Comparison of ENCODE assay signal across 21 mouse cellular contexts in genomic region chr3:69531511-69531910, GRCm38 (mm10).
DNase-seq lines count a peak whose midpoint lies in the region; ATAC-seq and TF ChIP-seq lines count a peak whose summit lies in the region.
"Had no signal": no experiment of that assay in that cellular context is flagged by ENCODE, and none has a peak within 500 bp of the region (broad histone marks: within the 10 kb centered on the region; RNA-seq: fewer than 3 reads in every experiment).

No protein-coding gene starts in this region.

- no peak for TF ChIP-seq CTCF in midbrain, postnatal 0 days (IDR thresholded peaks at IDR 0.05)
- no peak for TF ChIP-seq CTCF in brain, embryonic 14.5 days (IDR thresholded peaks at IDR 0.05; ENCODE audit: borderline replicate concordance, extremely low read depth, insufficient read depth, insufficient read length)

- H3K9me3 ChIP-seq in heart, embryonic 10.5 days, result no peaks in the 10 kb centered on the region
- no peaks in the 10 kb centered on the region for H3K9me3 ChIP-seq in midbrain, postnatal 0 days (ENCODE audit: low read length)
- H3K9me3 ChIP-seq in midbrain, embryonic 15.5 days, result no peaks in the 10 kb centered on the region
- H3K9me3 ChIP-seq: embryonic facial prominence, embryonic 15.5 days; heart, embryonic 13.5 days; hindbrain, embryonic 13.5 days had no signal

- no peak for TF ChIP-seq POLR2A in brain, embryonic 14.5 days (IDR thresholded peaks at IDR 0.05; ENCODE audit: borderline replicate concordance, extremely low read depth, insufficient read depth, insufficient read length, poor library complexity, severe bottlenecking)

- H3K27me3 ChIP-seq in heart, embryonic 10.5 days (ENCODE audit: insufficient read depth, poor library complexity, severe bottlenecking), result no peaks in the 10 kb centered on the region
- no peaks in the 10 kb centered on the region for H3K27me3 ChIP-seq in midbrain, postnatal 0 days (ENCODE audit: insufficient read depth, low read length)
- no peaks in the 10 kb centered on the region for H3K27me3 ChIP-seq in midbrain, embryonic 15.5 days (replicated peaks)
- H3K27me3 ChIP-seq: embryonic facial prominence, embryonic 15.5 days; heart, embryonic 13.5 days had no signal

- no peak for ATAC-seq in midbrain, postnatal 0 days (ENCODE audit: low FRiP score)
- ATAC-seq in midbrain, embryonic 15.5 days (replicated peaks), result no peak
- ATAC-seq: inflammation-experienced regulatory T-cells, adult 6 months; intestine, postnatal 0 days had no signal

- DNase-seq in cerebellum, postnatal 10 days, result peak; percentile 40 to 41
- DNase-seq in cerebellum, adult 9-10 months, result no peak
- peak; percentile 63 for DNase-seq in heart, embryonic 10.5 days (ENCODE audit: low spot score)
- no peak for DNase-seq in heart, postnatal 10 days
- peak; percentile 66 for DNase-seq in midbrain, postnatal 0 days (ENCODE audit: low spot score)
- DNase-seq in brain, embryonic 14.5 days (ENCODE audit: low read depth), result peak; percentile 78
- DNase-seq: adrenal gland, adult 2 months; adrenal gland, postnatal 25 days; cerebellum, adult 11-12 months; cerebellum, postnatal 36 days; gastrocnemius, adult 2 months; gastrocnemius, postnatal 25 days; heart, postnatal 4 days; kidney, adult 9 months had no signal

- 70% methylated on average over 9 of the region's 9 CpGs for whole genome bisulfite sequencing in heart, embryonic 10.5 days
- WGBS in midbrain, postnatal 0 days, result 76% methylated on average over 9 of the region's 9 CpGs
- 70% methylated on average over 9 of the region's 9 CpGs for WGBS in midbrain, embryonic 15.5 days

- H3K36me3 ChIP-seq in heart, embryonic 10.5 days, result no peaks in the 10 kb centered on the region
- H3K36me3 ChIP-seq in midbrain, postnatal 0 days (ENCODE audit: insufficient read depth, low read length), result no peaks in the 10 kb centered on the region
- H3K36me3 ChIP-seq in midbrain, embryonic 15.5 days (replicated peaks), result no peaks in the 10 kb centered on the region
- H3K36me3 ChIP-seq: embryonic facial prominence, embryonic 15.5 days; heart, embryonic 13.5 days; hindbrain, embryonic 13.5 days had no signal

- no peak overlapping the region for H3K27ac ChIP-seq in heart, embryonic 10.5 days
- no peak overlapping the region for H3K27ac ChIP-seq in midbrain, postnatal 0 days (ENCODE audit: low read depth, low read length)
- no peak overlapping the region for H3K27ac ChIP-seq in midbrain, embryonic 15.5 days
- H3K27ac ChIP-seq: embryonic facial prominence, embryonic 15.5 days; gastrocnemius, adult 2 months; heart, embryonic 13.5 days; hindbrain, embryonic 13.5 days had no signal

- H3K9ac ChIP-seq in midbrain, postnatal 0 days (replicated peaks; ENCODE audit: low read length, poor library complexity, severe bottlenecking), result no peak overlapping the region
- no peak overlapping the region for H3K9ac ChIP-seq in midbrain, embryonic 15.5 days
- H3K9ac ChIP-seq: embryonic facial prominence, embryonic 15.5 days; heart, embryonic 13.5 days; hindbrain, embryonic 13.5 days had no signal

- intact Hi-C loops in heart, postnatal 10 days (cut with DNase I), result no loop called here

- H3K4me3 ChIP-seq in heart, embryonic 10.5 days, result no peak overlapping the region
- H3K4me3 ChIP-seq in midbrain, postnatal 0 days (ENCODE audit: low read depth, low read length), result no peak overlapping the region
- H3K4me3 ChIP-seq in midbrain, embryonic 15.5 days, result no peak overlapping the region
- H3K4me3 ChIP-seq: embryonic facial prominence, embryonic 15.5 days; erythroblast, embryonic 14.5 days; gastrocnemius, adult 2 months; heart, embryonic 13.5 days; hindbrain, embryonic 13.5 days had no signal

- H3K4me1 ChIP-seq in heart, embryonic 10.5 days, result no peaks in the 10 kb centered on the region
- peaks cover 9% of the 10 kb centered on the region; the same call in 1 of the 2 replicates for H3K4me1 ChIP-seq in midbrain, postnatal 0 days (ENCODE audit: insufficient read depth, low read length)
- H3K4me1 ChIP-seq in midbrain, embryonic 15.5 days, result peaks cover 21% of the 10 kb centered on the region
- H3K4me1 ChIP-seq: embryonic facial prominence, embryonic 15.5 days; heart, embryonic 13.5 days had no signal

- H3K4me2 ChIP-seq in midbrain, postnatal 0 days (ENCODE audit: low read depth, low read length, poor library complexity, severe bottlenecking), result no peak overlapping the region
- no peak overlapping the region for H3K4me2 ChIP-seq in midbrain, embryonic 15.5 days
- H3K4me2 ChIP-seq: embryonic facial prominence, embryonic 15.5 days; heart, embryonic 13.5 days; hindbrain, embryonic 13.5 days had no signal

Comparison
In these comparisons a context has a peak if more than half of its experiments do, and no peak if none do; other contexts are left out.
1. DNase-seq: peak in cerebellum, postnatal 10 days (2 of 2), heart, embryonic 10.5 days (single experiment), midbrain, postnatal 0 days (single experiment) and brain, embryonic 14.5 days (single experiment); none in cerebellum, adult 9-10 months (single experiment) and heart, postnatal 10 days (0 of 2).